Mouse (Mus musculus): ENCODE measurements at regions not wholly inside any gene's neighbourhood (a gene's known extent, or its start where the extent isn't known, plus 50 kb on each side); places are given as distances from the start of the nearest gene placed in this dataset.
"Not testable (repeated sequence)": the region's sequence is repeated elsewhere in the genome, so short reads cannot be mapped to it uniquely, and the experiment has no call there.

GRCm38 (mm10) chr2:168424277-168425099 lies 143.0 kb upstream of the Kcng1 start:
- peak in 1 of 2 experiments; percentile 47 for DNase-seq (ENCODE audit: low spot score in 2 of 2)

GRCm38 (mm10) chr2:168423551-168423950 lies 142.0 kb upstream of the Kcng1 start:
- no peak for DNase-seq (ENCODE audit: low spot score in 2 of 2)

- no peak for DNase-seq (ENCODE audit: low spot score in 2 of 2)
Observed at GRCm38 (mm10) chr2:168415140-168415539, 133.6 kb upstream of the Kcng1 start.

- no peak for DNase-seq (ENCODE audit: low spot score in 2 of 2)
Observed at GRCm38 (mm10) chr2:168414110-168414872, 132.8 kb upstream of the Kcng1 start.

- no peak for DNase-seq (ENCODE audit: low spot score in 2 of 2)
Observed at GRCm38 (mm10) chr2:168412853-168413252, 131.3 kb upstream of the Kcng1 start.

GRCm38 (mm10) chr2:168402782-168403513 lies 121.4 kb upstream of the Kcng1 start:
- peak in 1 of 2 experiments; percentile 62 for DNase-seq (ENCODE audit: low spot score in 2 of 2)

- DNase-seq (ENCODE audit: low spot score in 2 of 2): no peak
Observed at GRCm38 (mm10) chr2:168399088-168399709, 117.7 kb upstream of the Kcng1 start.

GRCm38 (mm10) chr2:168396316-168396715 lies 114.8 kb upstream of the Kcng1 start:
- DNase-seq (ENCODE audit: low spot score in 2 of 2): no peak

GRCm38 (mm10) chr2:168393341-168393740 lies 111.8 kb upstream of the Kcng1 start:
- DNase-seq (ENCODE audit: low spot score in 2 of 2): no peak

- not testable (repeated sequence) for DNase-seq (ENCODE audit: low spot score in 2 of 2)
Observed at GRCm38 (mm10) chr2:168392171-168392570, 110.6 kb upstream of the Kcng1 start.

- peak; percentile 15 to 71 for DNase-seq (ENCODE audit: low spot score in 2 of 2)
Observed at GRCm38 (mm10) chr2:168380606-168381005, 99.1 kb upstream of the Kcng1 start.

GRCm38 (mm10) chr2:168372356-168372755 lies 90.8 kb upstream of the Kcng1 start:
- no peak for DNase-seq (ENCODE audit: low spot score in 2 of 2)

GRCm38 (mm10) chr2:168371245-168371644 lies 89.7 kb upstream of the Kcng1 start:
- DNase-seq (ENCODE audit: low spot score in 2 of 2): no peak

GRCm38 (mm10) chr2:168359200-168359599 lies 77.7 kb upstream of the Kcng1 start:
- no peak for DNase-seq (ENCODE audit: low spot score in 2 of 2)

GRCm38 (mm10) chr2:168358551-168358950 lies 77.0 kb upstream of the Kcng1 start:
- peak; percentile 42 to 61 for DNase-seq (ENCODE audit: low spot score in 2 of 2)

GRCm38 (mm10) chr2:168357815-168358214 lies 76.3 kb upstream of the Kcng1 start:
- DNase-seq (ENCODE audit: low spot score in 2 of 2): no peak

GRCm38 (mm10) chr2:168354397-168354796 lies 72.9 kb upstream of the Kcng1 start:
- DNase-seq (ENCODE audit: low spot score in 2 of 2): no peak

- DNase-seq (ENCODE audit: low spot score in 2 of 2): peak in 1 of 2 experiments; percentile 78
Observed at GRCm38 (mm10) chr2:168352626-168353025, 71.1 kb upstream of the Kcng1 start.

GRCm38 (mm10) chr2:168352194-168352593 lies 70.7 kb upstream of the Kcng1 start:
- no peak for DNase-seq (ENCODE audit: low spot score in 2 of 2)

GRCm38 (mm10) chr2:168345384-168345783 lies 63.8 kb upstream of the Kcng1 start:
- DNase-seq (ENCODE audit: low spot score in 2 of 2): no peak

- DNase-seq (ENCODE audit: low spot score in 2 of 2): peak in 1 of 2 experiments; percentile 45
Observed at GRCm38 (mm10) chr2:168343705-168344104, 62.2 kb upstream of the Kcng1 start.

GRCm38 (mm10) chr2:168338819-168339218 lies 57.3 kb upstream of the Kcng1 start:
- DNase-seq (ENCODE audit: low spot score in 2 of 2): no peak
